Mouse (Mus musculus) liver (tissue): ENCODE data around the gene Olfr914.

ENCODE experiments used
- DNase-seq: peaks from one replicate; pipeline ENCODE4 v3.0.0-alpha.2; 2020; ENCODE audit warnings: mixed read lengths

The Olfr914 gene

GRCm38 (mm10) chr9:38604802-38605201 is at the start of gene Olfr914:
TSS of gene Olfr914 (plus strand) at chr9:38605102.
- no peak for DNase-seq

GRCm38 (mm10) chr9:38579878-38580277 is 25.0 kb upstream of the Olfr914 start, which contains the start of gene Olfr912:
TSS of gene Olfr912 (plus strand) at chr9:38580178.
- DNase-seq = no peak

GRCm38 (mm10) chr9:38591056-38591455 is 13.8 kb upstream of the Olfr914 start:
- DNase-seq = no peak

GRCm38 (mm10) chr9:38592459-38592858 is 12.4 kb upstream of the Olfr914 start, which contains the start of gene Olfr913:
TSS of gene Olfr913 (plus strand) at chr9:38592759.
- no peak for DNase-seq

GRCm38 (mm10) chr9:38632406-38632805 is 27.5 kb downstream of the Olfr914 start:
- DNase-seq = no peak

GRCm38 (mm10) chr9:38659775-38660174 is 54.9 kb downstream of the Olfr914 start, which contains the start of gene Olfr916:
TSS of gene Olfr916 (minus strand) at chr9:38659875.
- no peak for DNase-seq
